Mouse (Mus musculus) erythroblast, embryonic 14.5 days (primary cell): ENCODE data around the gene Tlk1.

Experiments
- GATA1 ChIP-seq: IDR thresholded peaks from 2 replicates; pipeline ENCODE4 v1.6.1; 2012; ENCODE audit warnings: low read length, inconsistent platforms, mixed read lengths
- TAL1 ChIP-seq: IDR thresholded peaks from 3 replicates; pipeline ENCODE4 v1.6.1; 2012; ENCODE audit warnings: low read length, inconsistent platforms, mixed read lengths

GRCm38 (mm10) chr2:70710236-70710635 is 115.3 kb downstream of the Tlk1 start:
- no peak for TF ChIP-seq TAL1
- no peak for TF ChIP-seq GATA1
